ENCODE assay signal across 14 mouse cellular contexts in genomic region chr4:117253218-117254016, GRCm38 (mm10). TPM values are rescaled to one million over a fixed set of nuclear protein-coding genes. Genes with fewer than 3 reads are reported as not detected.
DNase-seq lines count a peak whose midpoint lies in the region; ATAC-seq and TF ChIP-seq lines count a peak whose summit lies in the region.
"Had no signal": no experiment of that assay in that cellular context is flagged by ENCODE, and none has a peak within 500 bp of the region (broad histone marks: within the 10 kb centered on the region; RNA-seq: fewer than 3 reads in every experiment).

No protein-coding gene starts in this region.

- H3K4me3 ChIP-seq in heart, adult 2 months = no peak overlapping the region
- no peak overlapping the region for H3K4me3 ChIP-seq in heart, embryonic 10.5 days
- H3K4me3 ChIP-seq in lung, embryonic 16.5 days (ENCODE audit: low read length) = no peak overlapping the region
- H3K4me3 ChIP-seq in embryonic facial prominence, embryonic 13.5 days = no peak overlapping the region
- H3K4me3 ChIP-seq in stomach, embryonic 14.5 days (ENCODE audit: low read depth, low read length) = no peak overlapping the region

- TF ChIP-seq CTCF in heart, adult 2 months (IDR thresholded peaks at IDR 0.05) = no peak

- H3K9me3 ChIP-seq in heart, embryonic 10.5 days = no peaks in the 10 kb centered on the region
- H3K9me3 ChIP-seq in lung, embryonic 16.5 days (ENCODE audit: control insufficient read depth, low read length) = no peaks in the 10 kb centered on the region
- H3K9me3 ChIP-seq in embryonic facial prominence, embryonic 13.5 days = no peaks in the 10 kb centered on the region
- no peaks in the 10 kb centered on the region for H3K9me3 ChIP-seq in stomach, embryonic 14.5 days (ENCODE audit: control insufficient read depth, low read depth, low read length)
- H3K9me3 ChIP-seq: lung, embryonic 15.5 days; midbrain, embryonic 15.5 days had no signal

- WGBS in heart, adult 2 months = 42% methylated on average over 12 of the region's 12 CpGs
- 60% methylated on average over 12 of the region's 12 CpGs for WGBS in heart, embryonic 10.5 days
- 60% methylated on average over 12 of the region's 12 CpGs for WGBS in lung, embryonic 16.5 days
- WGBS in embryonic facial prominence, embryonic 13.5 days = 61% methylated on average over 12 of the region's 12 CpGs
- 55% methylated on average over 12 of the region's 12 CpGs for WGBS in stomach, embryonic 14.5 days

- no peak for TF ChIP-seq POLR2A in heart, adult 2 months (IDR thresholded peaks at IDR 0.05; ENCODE audit: insufficient read depth, low read depth, low read length)

- H3K4me1 ChIP-seq in heart, adult 2 months (ENCODE audit: control insufficient read depth, insufficient read depth, low read length) = peaks cover 12% of the 10 kb centered on the region
- H3K4me1 ChIP-seq in heart, embryonic 10.5 days = peaks cover 21% of the 10 kb centered on the region
- peaks cover 10% of the 10 kb centered on the region for H3K4me1 ChIP-seq in lung, embryonic 16.5 days (replicated peaks; ENCODE audit: control insufficient read depth, insufficient read depth, low read length)
- peaks cover 22% of the 10 kb centered on the region for H3K4me1 ChIP-seq in embryonic facial prominence, embryonic 13.5 days
- H3K4me1 ChIP-seq in stomach, embryonic 14.5 days (ENCODE audit: control insufficient read depth, insufficient read depth, low read length) = 0 out of 2 replicates have a peak, but pooled peaks cover 12% of the 10 kb centered on the region

- DNase-seq in heart, adult 2 months = no peak
- DNase-seq in heart, embryonic 10.5 days (ENCODE audit: low spot score) = no peak
- no peak for DNase-seq in lung, postnatal 14 days
- no peak for DNase-seq in c-Kit-positive CD71-positive TER-119-positive erythroid progenitor cells, embryonic 14.5 days (ENCODE audit: low spot score)
- DNase-seq: cerebellum, adult 9-11 months; thymus, postnatal 4 days had no signal

- no peaks in the 10 kb centered on the region for H3K27me3 ChIP-seq in heart, adult 2 months (ENCODE audit: control insufficient read depth, insufficient read depth, low read length)
- peaks cover 6% of the 10 kb centered on the region; the same call in 1 of the 2 replicates for H3K27me3 ChIP-seq in heart, embryonic 10.5 days (ENCODE audit: insufficient read depth, poor library complexity, severe bottlenecking)
- H3K27me3 ChIP-seq in lung, embryonic 16.5 days (ENCODE audit: control insufficient read depth, insufficient read depth, low read depth, low read length) = no peaks in the 10 kb centered on the region
- no peaks in the 10 kb centered on the region for H3K27me3 ChIP-seq in embryonic facial prominence, embryonic 13.5 days
- no peaks in the 10 kb centered on the region for H3K27me3 ChIP-seq in stomach, embryonic 14.5 days (ENCODE audit: control insufficient read depth, insufficient read depth, low read length)
- H3K27me3 ChIP-seq: lung, embryonic 15.5 days; midbrain, embryonic 15.5 days had no signal

- intact Hi-C loops in heart, adult 2 months (cut with DNase I) = no loop called here

- no peaks in the 10 kb centered on the region for H3K36me3 ChIP-seq in heart, adult 2 months (ENCODE audit: control insufficient read depth, insufficient read depth, low read length)
- H3K36me3 ChIP-seq in heart, embryonic 10.5 days = no peaks in the 10 kb centered on the region
- H3K36me3 ChIP-seq in lung, embryonic 16.5 days (ENCODE audit: control insufficient read depth, insufficient read depth, low read length) = no peaks in the 10 kb centered on the region
- no peaks in the 10 kb centered on the region for H3K36me3 ChIP-seq in embryonic facial prominence, embryonic 13.5 days
- no peaks in the 10 kb centered on the region for H3K36me3 ChIP-seq in stomach, embryonic 14.5 days (ENCODE audit: control insufficient read depth, insufficient read depth, low read length)
- H3K36me3 ChIP-seq: lung, embryonic 15.5 days; midbrain, embryonic 15.5 days had no signal

- H3K27ac ChIP-seq in heart, adult 2 months = peak overlapping the region; percentile 83
- no peak overlapping the region for H3K27ac ChIP-seq in heart, embryonic 10.5 days
- H3K27ac ChIP-seq in lung, embryonic 16.5 days (ENCODE audit: low read length) = peak overlapping the region; percentile 47; the same call in 1 of the 2 replicates
- peak overlapping the region; percentile 92 for H3K27ac ChIP-seq in embryonic facial prominence, embryonic 13.5 days
- no peak overlapping the region; the same call in 1 of the 2 replicates for H3K27ac ChIP-seq in stomach, embryonic 14.5 days (ENCODE audit: low read length)
- H3K27ac ChIP-seq: midbrain, embryonic 15.5 days had no signal

- no peak overlapping the region for H3K9ac ChIP-seq in heart, adult 2 months (ENCODE audit: low read depth, low read length)
- no peak overlapping the region for H3K9ac ChIP-seq in lung, embryonic 16.5 days (ENCODE audit: low read length)
- H3K9ac ChIP-seq in embryonic facial prominence, embryonic 13.5 days = no peak overlapping the region
- H3K9ac ChIP-seq in stomach, embryonic 14.5 days (replicated peaks; ENCODE audit: low read depth, low read length) = 0 out of 2 replicates have a peak overlapping the region, but pooled peaks have one; percentile 3
- H3K9ac ChIP-seq: midbrain, embryonic 15.5 days had no signal

- no peaks in the 10 kb centered on the region for H3K79me2 ChIP-seq in heart, adult 2 months (replicated peaks; ENCODE audit: control insufficient read depth, insufficient read depth, low read length)

- TF ChIP-seq EP300 in heart, adult 2 months (IDR thresholded peaks at IDR 0.05; ENCODE audit: insufficient read depth, low read depth, low read length) = no peak

- ATAC-seq in lung, embryonic 16.5 days (ENCODE audit: low read depth) = no peak
- ATAC-seq in embryonic facial prominence, embryonic 13.5 days (ENCODE audit: insufficient number of reproducible peaks, insufficient read depth, low FRiP score, low TSS enrichment, low read depth) = no peak
- ATAC-seq in stomach, embryonic 14.5 days (ENCODE audit: insufficient number of reproducible peaks, insufficient read depth, low FRiP score, low read depth) = no peak
- ATAC-seq in cerebellum, adult (ENCODE audit: insufficient number of reproducible peaks, low FRiP score, low TSS enrichment) = no peak
- ATAC-seq: intestine, embryonic 16.5 days; midbrain, embryonic 15.5 days had no signal

- H3K4me2 ChIP-seq in lung, embryonic 16.5 days (ENCODE audit: low read depth, low read length) = no peak overlapping the region
- H3K4me2 ChIP-seq in embryonic facial prominence, embryonic 13.5 days = peak overlapping the region; percentile 67
- no peak overlapping the region; the same call in 1 of the 2 replicates for H3K4me2 ChIP-seq in stomach, embryonic 14.5 days (replicated peaks; ENCODE audit: low read depth, low read length)

RNA-seq across cellular contexts. Expression of gene Armh1, which starts 1.5 kb away (rescaled TPM):
- not detected for total RNA-seq in heart, adult 2 months (2021)
- polyA plus RNA-seq in heart, adult 2 months (2012; rRNA removed) = 0.43 TPM in 1 of 2 replicates, not detected in the other
- 0.20 and 0.46 TPM in 2 replicates for polyA plus RNA-seq in heart, embryonic 10.5 days (2016; fragmentation: Nextera tagmentation; extraction: Ambion mirVana)
- 2.0 and 3.6 TPM in 2 replicates for polyA plus RNA-seq in lung, embryonic 16.5 days (2015; fragmentation: Nextera tagmentation; extraction: Ambion mirVana)
- polyA plus RNA-seq in embryonic facial prominence, embryonic 13.5 days (2015; fragmentation: Nextera tagmentation; extraction: Ambion mirVana) = 1.4 and 1.6 TPM in 2 replicates
- 0.30 and 1.3 TPM in 2 replicates for polyA plus RNA-seq in stomach, embryonic 14.5 days (2014; fragmentation: Nextera tagmentation; extraction: Ambion mirVana)
- polyA plus RNA-seq: hindbrain, embryonic 11.5 days had no signal

RNA-seq across cellular contexts. Expression of gene Tmem53, which starts 1.7 kb away (rescaled TPM):
- total RNA-seq in heart, adult 2 months (2021) = 10 to 100 TPM; 25.0 to 30.6 TPM
- 51.8 and 62.3 TPM in 2 replicates for polyA plus RNA-seq in heart, adult 2 months (2012; rRNA removed)
- polyA plus RNA-seq in heart, embryonic 10.5 days (2016; fragmentation: Nextera tagmentation; extraction: Ambion mirVana) = 11.0 and 14.4 TPM in 2 replicates
- polyA plus RNA-seq in lung, embryonic 16.5 days (2015; fragmentation: Nextera tagmentation; extraction: Ambion mirVana) = 19.9 and 25.3 TPM in 2 replicates
- 14.9 and 17.5 TPM in 2 replicates for polyA plus RNA-seq in embryonic facial prominence, embryonic 13.5 days (2015; fragmentation: Nextera tagmentation; extraction: Ambion mirVana)
- polyA plus RNA-seq in stomach, embryonic 14.5 days (2014; fragmentation: Nextera tagmentation; extraction: Ambion mirVana) = 18.9 and 19.4 TPM in 2 replicates

Comparison
In these comparisons a context has a peak if more than half of its experiments do, and no peak if none do; other contexts are left out.
1. H3K27ac ChIP-seq: peak in heart, adult 2 months (single experiment), lung, embryonic 16.5 days (single experiment) and embryonic facial prominence, embryonic 13.5 days (single experiment); none in heart, embryonic 10.5 days (single experiment) and stomach, embryonic 14.5 days (single experiment).